Mouse (Mus musculus): ENCODE measurements around the gene Apoa2. TPM values are rescaled to one million over a fixed set of nuclear protein-coding genes. Genes with fewer than 3 reads are reported as not detected.
A peak's percentile ranks its signal among the peaks of the same experiment; 100 is the strongest.

The Apoa2 gene
- total and polyA plus RNA-seq, 3 experiments = 2.1 to 3.9 (median 2.2) TPM

DNA sequence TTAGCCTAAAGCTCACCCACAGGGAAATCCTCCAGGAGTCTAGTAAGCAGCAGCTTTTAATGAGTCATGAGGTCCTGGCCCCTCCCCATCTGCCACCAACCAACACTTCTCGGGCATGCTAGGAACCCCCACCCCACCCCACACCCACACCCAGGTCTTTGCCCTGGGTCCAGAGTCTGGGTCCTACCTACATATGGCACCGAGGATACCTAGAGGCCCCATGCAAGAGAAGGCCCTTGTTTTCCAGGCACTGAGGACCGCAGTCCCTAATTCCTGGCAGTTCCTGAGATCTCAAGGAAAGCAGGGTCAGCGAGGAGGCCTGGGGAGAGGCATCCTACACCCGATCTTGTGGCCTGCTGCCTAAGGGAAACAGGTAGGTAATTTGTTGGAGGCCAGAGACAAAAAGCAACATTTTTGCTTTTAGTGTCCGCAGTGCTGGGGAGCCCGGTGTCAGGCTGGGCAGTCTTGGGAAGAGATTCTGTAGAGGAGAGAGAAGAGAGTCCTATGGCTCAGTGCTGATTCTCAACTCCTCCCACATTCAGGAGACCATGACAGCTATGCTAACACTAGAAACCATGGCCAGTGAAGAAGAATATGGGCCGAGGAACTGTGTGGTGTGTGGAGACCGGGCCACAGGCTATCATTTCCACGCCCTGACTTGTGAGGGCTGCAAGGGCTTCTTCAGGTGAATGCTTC lies 10.9 kb upstream of the Apoa2 start, which contains the start of gene Nr1i3:
Nr1i3 (plus strand) TSS at position 170 of the 696 bp plus-strand sequence.
- no peaks in the 10 kb centered on the region for H3K27me3 ChIP-seq (ENCODE audit: control insufficient read depth, insufficient read depth, low read length)
- DNase-seq = no peak
- H3K79me2 ChIP-seq (replicated peaks; ENCODE audit: control insufficient read depth, insufficient read depth, low read length) = no peaks in the 10 kb centered on the region
- no peaks in the 10 kb centered on the region; the same call in 1 of the 2 replicates for H3K4me1 ChIP-seq (ENCODE audit: control insufficient read depth, insufficient read depth, low read length)
- no peak within 1 kb of the TSS for H3K27ac ChIP-seq
- intact Hi-C loops (cut with DNase I) = no loop called here
- WGBS = 79% methylated on average over 10 of the region's 10 CpGs
- H3K4me3 ChIP-seq = no peak within 1 kb of the TSS
- TF ChIP-seq POLR2A (IDR thresholded peaks at IDR 0.05; ENCODE audit: insufficient read depth, low read depth, low read length) = no peak
- TF ChIP-seq CTCF (IDR thresholded peaks at IDR 0.05) = no peak
- no peak for TF ChIP-seq EP300 (IDR thresholded peaks at IDR 0.05; ENCODE audit: insufficient read depth, low read depth, low read length)
- H3K36me3 ChIP-seq (ENCODE audit: control insufficient read depth, insufficient read depth, low read length) = no peaks in the 10 kb centered on the region
- no peak within 1 kb of the TSS for H3K9ac ChIP-seq (ENCODE audit: low read depth, low read length)

DNA sequence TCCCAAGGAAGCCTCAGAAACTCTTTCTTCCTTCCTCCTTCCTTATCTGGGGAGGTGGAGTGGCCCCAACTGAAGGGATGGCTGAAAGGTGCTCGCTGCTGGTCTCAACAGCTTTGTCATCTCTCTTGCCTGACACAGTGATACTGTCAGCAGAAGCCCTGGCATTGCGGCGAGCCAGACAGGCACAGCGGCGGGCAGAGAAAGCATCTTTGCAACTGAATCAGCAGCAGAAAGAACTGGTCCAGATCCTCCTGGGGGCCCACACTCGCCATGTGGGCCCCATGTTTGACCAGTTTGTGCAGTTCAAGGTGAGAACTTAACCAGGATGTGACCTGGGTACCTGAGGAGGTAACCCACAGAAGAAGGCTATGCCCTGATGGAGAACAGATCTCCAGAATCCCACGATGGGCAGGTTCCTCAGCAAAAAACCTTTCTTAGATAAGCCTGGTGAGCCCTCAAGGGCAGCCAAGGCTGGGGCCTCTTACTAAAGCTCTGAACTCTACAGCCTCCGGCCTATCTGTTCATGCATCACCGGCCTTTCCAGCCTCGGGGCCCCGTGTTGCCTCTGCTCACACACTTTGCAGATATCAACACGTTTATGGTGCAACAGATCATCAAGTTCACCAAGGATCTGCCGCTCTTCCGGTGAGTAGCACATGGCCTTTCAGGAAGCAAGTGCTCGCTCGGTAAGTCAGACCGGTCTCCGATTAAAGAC lies 8.5 kb upstream of the Apoa2 start:
- no peak overlapping the region for H3K9ac ChIP-seq (ENCODE audit: low read depth, low read length)
- peaks cover 3% of the 10 kb centered on the region; the same call in 1 of the 2 replicates for H3K4me1 ChIP-seq (ENCODE audit: control insufficient read depth, insufficient read depth, low read length)
- H3K27ac ChIP-seq = no peak overlapping the region
- intact Hi-C loops (cut with DNase I) = no loop called here
- no peaks in the 10 kb centered on the region for H3K27me3 ChIP-seq (ENCODE audit: control insufficient read depth, insufficient read depth, low read length)
- no peak overlapping the region for H3K4me3 ChIP-seq
- H3K36me3 ChIP-seq (ENCODE audit: control insufficient read depth, insufficient read depth, low read length) = no peaks in the 10 kb centered on the region
- no peak for TF ChIP-seq CTCF (IDR thresholded peaks at IDR 0.05)
- TF ChIP-seq EP300 (IDR thresholded peaks at IDR 0.05; ENCODE audit: insufficient read depth, low read depth, low read length) = no peak
- TF ChIP-seq POLR2A (IDR thresholded peaks at IDR 0.05; ENCODE audit: insufficient read depth, low read depth, low read length) = no peak; the same call in 1 of the 2 replicates
- 73% methylated on average over 18 of the region's 18 CpGs for WGBS
- no peaks in the 10 kb centered on the region for H3K79me2 ChIP-seq (replicated peaks; ENCODE audit: control insufficient read depth, insufficient read depth, low read length)
- no peak for DNase-seq

DNA sequence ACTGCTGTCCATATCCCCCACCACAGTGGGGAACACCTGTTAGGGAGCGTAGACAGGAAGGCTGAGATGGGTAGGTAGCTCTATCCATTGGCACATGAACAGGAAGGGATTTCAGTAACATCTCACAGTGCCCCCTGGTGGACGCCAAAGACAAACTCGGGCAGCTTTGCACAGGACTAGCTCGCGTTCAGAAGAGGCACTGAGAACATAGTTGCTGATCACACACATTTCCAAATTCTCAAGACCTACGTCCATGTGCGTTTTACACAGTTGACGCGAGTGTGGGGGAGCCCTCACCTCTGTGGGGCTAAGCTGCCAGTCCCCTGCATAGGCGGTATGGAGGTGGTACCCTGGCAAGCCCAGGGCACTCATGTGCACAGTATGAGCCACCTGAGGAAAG lies 4.0 kb upstream of the Apoa2 start:
- WGBS = 5% methylated on average over 10 of the region's 10 CpGs
- Histone ChIP-seq H3K9ac (ENCODE audit: low read depth, low read length) (no peak overlapping the region), H3K27ac (no peak overlapping the region), H3K36me3 (ENCODE audit: control insufficient read depth, insufficient read depth, low read length) (no peaks in the 10 kb centered on the region), H3K4me1 (ENCODE audit: control insufficient read depth, insufficient read depth, low read length) (peaks cover 7% of the 10 kb centered on the region; the same call in 1 of the 2 replicates), H3K27me3 (ENCODE audit: control insufficient read depth, insufficient read depth, low read length) (no peaks in the 10 kb centered on the region), H3K4me3 (no peak overlapping the region), H3K79me2 (replicated peaks; ENCODE audit: control insufficient read depth, insufficient read depth, low read length) (no peaks in the 10 kb centered on the region)
- peak; percentile 83 to 88 for DNase-seq
- intact Hi-C loops (cut with DNase I) = loop anchor here (1.0 to 5.0 kb wide), 5 partner anchors 26 to 110 kb away; partner anchors contain the start of gene Dedd
- TF ChIP-seq CTCF (IDR thresholded peaks at IDR 0.05) (no peak; the same call in 1 of the 2 replicates), EP300 (IDR thresholded peaks at IDR 0.05; ENCODE audit: insufficient read depth, low read depth, low read length) (peak; percentile 95), POLR2A (IDR thresholded peaks at IDR 0.05; ENCODE audit: insufficient read depth, low read depth, low read length) (no peak)

DNA sequence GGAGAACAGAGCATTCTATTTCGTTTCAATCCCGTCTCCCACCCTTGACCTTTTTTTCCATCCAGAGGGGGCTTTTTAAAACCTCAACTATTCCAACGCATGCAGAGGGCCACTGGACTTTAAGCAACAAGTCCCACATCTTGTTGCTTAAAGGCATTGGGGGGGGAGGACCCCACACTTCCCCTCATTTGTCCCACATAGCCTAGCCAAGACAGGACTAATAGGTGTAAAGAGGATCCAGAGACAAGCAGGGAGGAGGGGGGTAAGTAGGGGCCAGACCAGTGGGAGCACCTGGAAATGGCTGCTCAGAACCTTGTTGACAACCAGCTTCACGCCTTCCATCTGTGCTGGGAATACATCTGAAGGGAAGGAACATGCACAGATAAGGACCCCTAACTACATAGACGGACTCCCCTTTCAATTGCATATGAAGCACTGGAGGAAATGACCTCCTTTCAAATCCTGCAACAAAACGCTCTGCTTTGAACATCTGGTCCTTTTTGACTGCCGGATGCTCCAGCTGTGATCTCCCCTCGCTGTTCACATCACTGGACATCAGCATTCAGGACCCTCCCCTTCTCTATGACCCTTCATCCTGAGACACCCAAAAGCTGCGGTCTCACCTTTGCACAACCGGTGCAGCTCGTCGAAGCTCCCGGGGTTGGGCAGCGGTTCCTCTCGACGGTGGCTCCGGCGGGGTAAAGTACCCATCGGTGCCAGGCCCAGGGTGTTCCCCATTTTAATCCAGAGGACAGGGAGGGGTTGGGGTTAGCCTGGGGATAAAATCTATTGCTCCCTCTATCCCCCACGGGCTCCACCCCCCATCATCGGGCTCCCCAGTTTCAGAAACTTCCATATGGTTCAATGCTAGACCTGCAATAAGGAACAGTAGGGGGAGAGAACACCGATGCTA lies 3.3 kb upstream of the Apoa2 start:
- no peak for TF ChIP-seq EP300 (IDR thresholded peaks at IDR 0.05; ENCODE audit: insufficient read depth, low read depth, low read length)
- TF ChIP-seq POLR2A (IDR thresholded peaks at IDR 0.05; ENCODE audit: insufficient read depth, low read depth, low read length) = no peak
- TF ChIP-seq CTCF (IDR thresholded peaks at IDR 0.05) = no peak
- peak in 1 of 2 experiments; percentile 36 for DNase-seq
- peak overlapping the region; percentile 53 for H3K9ac ChIP-seq (ENCODE audit: low read depth, low read length)
- H3K79me2 ChIP-seq (replicated peaks; ENCODE audit: control insufficient read depth, insufficient read depth, low read length) = no peaks in the 10 kb centered on the region
- WGBS = 4% methylated on average over 22 of the region's 22 CpGs
- H3K4me1 ChIP-seq (ENCODE audit: control insufficient read depth, insufficient read depth, low read length) = peaks cover 7% of the 10 kb centered on the region; the same call in 1 of the 2 replicates
- peak overlapping the region; percentile 81 for H3K27ac ChIP-seq
- no peaks in the 10 kb centered on the region for H3K27me3 ChIP-seq (ENCODE audit: control insufficient read depth, insufficient read depth, low read length)
- intact Hi-C loops (cut with DNase I) = loop anchor here (2.0 to 5.0 kb wide), 5 partner anchors 17 to 111 kb away; partner anchors contain the start of gene Dedd
- H3K4me3 ChIP-seq = peak overlapping the region; percentile 61
- no peaks in the 10 kb centered on the region for H3K36me3 ChIP-seq (ENCODE audit: control insufficient read depth, insufficient read depth, low read length)

Data from heart, adult 2 months (tissue).